Mouse (Mus musculus) cerebellum, adult 11 months (tissue): ENCODE results near the gene Zfp30.

Experiments used
- DNase-seq: peaks from one replicate; pipeline ENCODE4 v3.0.0; 2022

Gene Zfp30

GRCm38 (mm10) chr7:29836816-29837215, 53.0 kb downstream of the Zfp30 start:
- DNase-seq: no peak

DNA sequence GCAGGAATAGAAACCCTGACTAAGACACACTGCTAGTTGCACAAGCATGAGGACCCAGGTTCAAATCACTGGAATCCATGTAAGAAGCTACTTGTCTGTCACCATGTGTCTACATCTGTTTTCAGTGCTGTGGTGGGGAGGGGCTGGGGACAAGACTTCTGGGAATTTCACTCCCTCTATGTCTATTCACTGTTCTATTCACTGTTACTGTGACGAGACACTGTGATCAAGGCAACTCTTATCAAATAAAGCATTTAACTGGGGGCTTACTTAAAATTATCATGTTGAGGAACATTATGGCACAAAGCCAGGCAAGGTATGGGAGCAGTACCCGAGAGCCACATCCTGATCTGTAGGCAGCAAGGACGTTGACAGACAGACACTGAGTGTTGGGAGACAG, 55.5 kb downstream of the Zfp30 start:
- no peak for DNase-seq

GRCm38 (mm10) chr7:29842105-29842504, 58.3 kb downstream of the Zfp30 start:
- DNase-seq: no peak
